ENCODE assay signal across 20 mouse cellular contexts in genomic region chr14:82313491-82313890, GRCm38 (mm10).
A peak's percentile ranks its signal among the peaks of the same experiment; 100 is the strongest.
DNase-seq lines count a peak whose midpoint lies in the region; ATAC-seq and TF ChIP-seq lines count a peak whose summit lies in the region.
"Had no signal": no experiment of that assay in that cellular context is flagged by ENCODE, and none has a peak within 500 bp of the region (broad histone marks: within the 10 kb centered on the region; RNA-seq: fewer than 3 reads in every experiment).

No protein-coding gene starts in this region.

- H3K27me3 ChIP-seq in limb, embryonic 13.5 days = no peaks in the 10 kb centered on the region
- H3K27me3 ChIP-seq in limb, embryonic 10.5 days (ENCODE audit: low read depth, poor library complexity, severe bottlenecking) = no peaks in the 10 kb centered on the region
- no peaks in the 10 kb centered on the region for H3K27me3 ChIP-seq in lung, postnatal 0 days (replicated peaks; ENCODE audit: insufficient read depth, low read length)
- H3K27me3 ChIP-seq: embryonic facial prominence, embryonic 12.5 days; limb, embryonic 15.5 days; midbrain, embryonic 12.5 days; stomach, embryonic 15.5 days had no signal

- no peak overlapping the region for H3K4me3 ChIP-seq in limb, embryonic 13.5 days
- H3K4me3 ChIP-seq in limb, embryonic 10.5 days = no peak overlapping the region
- H3K4me3 ChIP-seq in lung, postnatal 0 days (ENCODE audit: low read depth, low read length) = no peak overlapping the region
- H3K4me3 ChIP-seq: embryonic facial prominence, embryonic 12.5 days; limb, embryonic 15.5 days; midbrain, embryonic 12.5 days; stomach, embryonic 15.5 days had no signal

- WGBS in limb, embryonic 13.5 days = 64% methylated on average over 2 of the region's 2 CpGs
- 90% methylated on average over 2 of the region's 2 CpGs for WGBS in limb, embryonic 10.5 days
- 39% methylated on average over 2 of the region's 2 CpGs for WGBS in lung, postnatal 0 days

- H3K27ac ChIP-seq in limb, embryonic 13.5 days = no peak overlapping the region
- no peak overlapping the region for H3K27ac ChIP-seq in limb, embryonic 10.5 days
- H3K27ac ChIP-seq in lung, postnatal 0 days (ENCODE audit: low read length) = no peak overlapping the region
- H3K27ac ChIP-seq: embryonic facial prominence, embryonic 12.5 days; limb, embryonic 15.5 days; macrophage; midbrain, embryonic 12.5 days; stomach, embryonic 15.5 days had no signal

- H3K4me1 ChIP-seq in limb, embryonic 13.5 days = no peaks in the 10 kb centered on the region
- H3K4me1 ChIP-seq in limb, embryonic 10.5 days = no peaks in the 10 kb centered on the region
- no peaks in the 10 kb centered on the region for H3K4me1 ChIP-seq in lung, postnatal 0 days (ENCODE audit: insufficient read depth, low read depth, low read length)
- H3K4me1 ChIP-seq: embryonic facial prominence, embryonic 12.5 days; limb, embryonic 15.5 days; midbrain, embryonic 12.5 days; stomach, embryonic 15.5 days had no signal

- no peak overlapping the region for H3K9ac ChIP-seq in limb, embryonic 13.5 days
- no peak overlapping the region for H3K9ac ChIP-seq in lung, postnatal 0 days (replicated peaks; ENCODE audit: low read depth)
- H3K9ac ChIP-seq: embryonic facial prominence, embryonic 12.5 days; limb, embryonic 15.5 days; midbrain, embryonic 12.5 days; stomach, embryonic 15.5 days had no signal

- no peaks in the 10 kb centered on the region for H3K36me3 ChIP-seq in limb, embryonic 13.5 days
- no peaks in the 10 kb centered on the region for H3K36me3 ChIP-seq in limb, embryonic 10.5 days
- no peaks in the 10 kb centered on the region for H3K36me3 ChIP-seq in lung, postnatal 0 days (ENCODE audit: insufficient read depth, low read length)
- H3K36me3 ChIP-seq: embryonic facial prominence, embryonic 12.5 days; G1E; limb, embryonic 15.5 days; midbrain, embryonic 12.5 days; stomach, embryonic 15.5 days had no signal

- DNase-seq in heart, adult 8-10 months (ENCODE audit: low spot score) = peak; percentile 29
- DNase-seq in heart, postnatal 25 days (ENCODE audit: low spot score) = no peak
- no peak for DNase-seq in limb, embryonic 10.5 days (ENCODE audit: low spot score)
- peak; percentile 17 to 20 for DNase-seq in layer of hippocampus, adult 8-10 months (ENCODE audit: low spot score in 2 of 2)
- peak; percentile 44 for DNase-seq in lung, postnatal 0 days (ENCODE audit: low spot score)
- DNase-seq in natural killer cell, adult 2 months (ENCODE audit: low spot score in 2 of 2) = no peak
- DNase-seq in embryo, embryonic 9.5 days (ENCODE audit: extremely low spot score) = no peak
- DNase-seq: adrenal gland, adult 2 months; gastrocnemius, postnatal 14 days; kidney, adult 8-10 months; right cerebral cortex, adult 18-20 months; spleen, adult 18-20 months; thymus, postnatal 25 days had no signal

- no peak for TF ChIP-seq CTCF in lung, postnatal 0 days (IDR thresholded peaks at IDR 0.05)

- no peak overlapping the region for H3K4me2 ChIP-seq in limb, embryonic 13.5 days (replicated peaks)
- H3K4me2 ChIP-seq in lung, postnatal 0 days (replicated peaks; ENCODE audit: low read depth, low read length) = no peak overlapping the region
- H3K4me2 ChIP-seq: embryonic facial prominence, embryonic 12.5 days; limb, embryonic 15.5 days; midbrain, embryonic 12.5 days; stomach, embryonic 15.5 days had no signal

- H3K9me3 ChIP-seq in limb, embryonic 13.5 days = no peaks in the 10 kb centered on the region; the same call in 1 of the 2 replicates
- H3K9me3 ChIP-seq in limb, embryonic 10.5 days (replicated peaks) = no peaks in the 10 kb centered on the region
- no peaks in the 10 kb centered on the region for H3K9me3 ChIP-seq in lung, postnatal 0 days (ENCODE audit: low read length)
- H3K9me3 ChIP-seq: embryonic facial prominence, embryonic 12.5 days; limb, embryonic 15.5 days; midbrain, embryonic 12.5 days; stomach, embryonic 15.5 days had no signal

- peak; percentile 66 for TF ChIP-seq EP300 in lung, postnatal 0 days (IDR thresholded peaks at IDR 0.05)

- intact Hi-C loops in heart, postnatal 25 days (cut with DNase I) = no loop called here

- ATAC-seq in limb, embryonic 13.5 days (ENCODE audit: low FRiP score, low read depth) = peak; percentile 71; the same call in 1 of the 2 replicates
- peak; percentile 77 for ATAC-seq in lung, postnatal 0 days

Comparison
In these comparisons a context has a peak if more than half of its experiments do, and no peak if none do; other contexts are left out.
1. DNase-seq: peak in heart, adult 8-10 months (single experiment), layer of hippocampus, adult 8-10 months (2 of 2) and lung, postnatal 0 days (single experiment); none in heart, postnatal 25 days (single experiment), limb, embryonic 10.5 days (single experiment), natural killer cell, adult 2 months (0 of 2) and embryo, embryonic 9.5 days (single experiment).